Mouse (Mus musculus) lung, adult 2 months (tissue): Measurements from ENCODE around the gene Pan3.

ENCODE experiments used
- CTCF ChIP-seq: fragments of 200-500 bp; IDR thresholded peaks from 2 replicates; pipeline ENCODE4 v1.5.1; 2011; ENCODE audit warnings: mild to moderate bottlenecking, low read length, control low read depth; ENCODE audit not compliant: insufficient read depth
- POLR2A ChIP-seq: fragments of 200-500 bp; IDR thresholded peaks from 2 replicates; pipeline ENCODE4 v1.6.1; 2011; ENCODE audit warnings: low read depth, mild to moderate bottlenecking, control low read depth, low read length, borderline replicate concordance; ENCODE audit errors: extremely low read depth

- TF ChIP-seq POLR2A = no peak
- no peak for TF ChIP-seq CTCF
These were observed 33.3 kb downstream of the Pan3 start for GRCm38 (mm10) chr5:147463251-147463650.
